Mouse (Mus musculus): ENCODE measurements around the gene Capn2.

Gene Capn2

GRCm38 (mm10) chr1:182501815-182502405 is 15.5 kb downstream of the Capn2 start:
- DNase-seq (ENCODE audit: inconsistent ontology term), result no peak

DNA sequence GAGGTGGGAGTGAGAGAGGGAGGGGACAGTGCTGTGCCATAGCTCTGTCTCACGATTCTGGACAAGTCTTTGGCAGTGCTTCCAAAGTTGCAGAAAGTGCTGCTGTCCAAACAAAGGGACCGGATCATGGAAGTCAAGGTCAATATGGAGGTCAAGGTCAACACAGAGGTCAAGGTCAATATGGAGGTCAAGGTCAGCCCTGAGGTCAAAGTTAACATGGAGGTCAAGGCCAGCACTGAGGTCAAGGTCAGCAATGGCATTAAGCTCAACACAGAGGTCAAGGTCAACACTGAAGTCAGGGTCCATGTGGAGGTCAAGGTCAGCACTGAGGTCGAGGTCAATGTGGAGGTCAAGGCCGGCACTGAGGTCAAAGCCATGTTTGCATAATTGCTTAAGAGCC is 16.6 kb downstream of the Capn2 start:
- no peak for DNase-seq (ENCODE audit: inconsistent ontology term)

GRCm38 (mm10) chr1:182500224-182500623 is 17.2 kb downstream of the Capn2 start:
- no peak for DNase-seq (ENCODE audit: inconsistent ontology term)

DNA sequence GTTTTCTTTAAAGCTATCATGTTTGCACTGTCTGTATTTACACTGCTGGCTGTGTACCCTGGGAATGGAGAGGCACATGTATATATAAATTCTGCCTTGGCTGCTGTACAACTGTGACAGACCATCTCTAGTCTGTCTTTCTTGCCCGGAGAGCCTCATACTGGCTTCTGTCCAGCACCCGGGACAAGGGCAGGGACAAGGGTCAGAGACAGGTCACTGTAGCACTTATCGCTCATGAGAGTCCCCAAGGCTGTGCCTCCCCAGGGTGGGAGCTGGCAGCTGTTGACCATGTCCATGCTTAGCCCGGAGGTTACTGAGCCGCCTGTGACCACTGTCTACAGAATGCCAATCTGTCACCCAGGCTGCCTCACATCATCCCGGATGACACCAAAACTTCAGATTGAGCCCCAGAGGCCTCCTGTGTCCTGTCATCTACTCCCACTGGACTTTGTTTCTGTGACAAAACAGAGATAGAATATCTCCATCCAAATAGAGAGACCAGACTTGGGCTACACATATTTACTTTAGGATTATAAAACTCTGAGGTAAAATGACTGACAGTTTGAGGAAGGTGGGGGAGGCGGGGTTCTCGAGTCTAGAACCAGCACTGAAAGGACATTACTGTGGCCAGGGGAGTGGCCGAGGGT is 17.8 kb downstream of the Capn2 start:
- DNase-seq (ENCODE audit: inconsistent ontology term), result no peak

DNA sequence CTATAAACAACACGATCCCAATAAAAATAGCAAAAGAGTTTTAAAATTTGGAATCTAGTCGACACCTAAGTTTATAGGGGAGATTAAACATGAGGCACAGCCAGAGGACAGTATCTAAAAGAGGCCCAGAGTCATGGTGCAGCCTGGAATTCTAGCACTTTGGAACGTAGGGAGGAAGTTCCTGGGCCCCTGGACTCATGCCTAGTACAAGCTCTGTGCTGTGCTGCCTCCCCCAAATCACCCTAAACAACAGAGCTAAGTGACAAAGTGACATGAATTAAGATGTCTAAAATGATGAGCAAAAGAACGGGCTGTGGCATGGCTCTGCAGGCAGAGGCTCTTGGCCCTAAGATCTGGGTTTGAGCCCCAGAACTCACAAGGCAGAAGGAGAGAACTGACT is 19.7 kb downstream of the Capn2 start:
- no peak for DNase-seq (ENCODE audit: inconsistent ontology term)

- DNase-seq (ENCODE audit: inconsistent ontology term), result no peak
Observed at GRCm38 (mm10) chr1:182496685-182497084, 20.7 kb downstream of the Capn2 start.

GRCm38 (mm10) chr1:182494285-182495145 is 22.9 kb downstream of the Capn2 start:
- DNase-seq (ENCODE audit: inconsistent ontology term), result no peak

GRCm38 (mm10) chr1:182491839-182492238 is 25.6 kb downstream of the Capn2 start:
- DNase-seq (ENCODE audit: inconsistent ontology term), result no peak

- no peak for DNase-seq (ENCODE audit: inconsistent ontology term)
Observed at GRCm38 (mm10) chr1:182490568-182490967, 26.8 kb downstream of the Capn2 start.

- DNase-seq (ENCODE audit: inconsistent ontology term), result peak; percentile 94
Observed at GRCm38 (mm10) chr1:182489803-182490452, 27.5 kb downstream of the Capn2 start.

DNA sequence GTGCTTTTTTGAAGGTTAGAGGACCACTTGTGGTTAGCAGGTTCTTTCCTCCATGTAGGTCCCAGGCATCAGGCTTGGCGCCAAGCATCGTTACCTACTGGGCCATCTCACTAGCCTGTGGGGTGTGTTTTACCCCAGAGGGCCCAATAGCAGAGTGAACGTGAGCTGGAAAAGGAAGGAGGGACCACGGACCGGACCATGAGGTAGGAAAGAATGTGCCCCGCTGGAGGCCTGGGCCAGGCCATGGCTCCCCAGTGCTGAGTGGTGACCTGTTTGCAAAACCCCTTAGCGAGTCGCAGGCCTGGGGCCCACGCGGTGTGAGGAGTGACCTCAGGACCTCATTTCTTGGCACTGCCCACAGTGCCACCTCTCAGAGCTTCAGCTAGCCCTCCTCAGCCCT is 28.9 kb downstream of the Capn2 start:
- DNase-seq (ENCODE audit: inconsistent ontology term), result no peak

DNA sequence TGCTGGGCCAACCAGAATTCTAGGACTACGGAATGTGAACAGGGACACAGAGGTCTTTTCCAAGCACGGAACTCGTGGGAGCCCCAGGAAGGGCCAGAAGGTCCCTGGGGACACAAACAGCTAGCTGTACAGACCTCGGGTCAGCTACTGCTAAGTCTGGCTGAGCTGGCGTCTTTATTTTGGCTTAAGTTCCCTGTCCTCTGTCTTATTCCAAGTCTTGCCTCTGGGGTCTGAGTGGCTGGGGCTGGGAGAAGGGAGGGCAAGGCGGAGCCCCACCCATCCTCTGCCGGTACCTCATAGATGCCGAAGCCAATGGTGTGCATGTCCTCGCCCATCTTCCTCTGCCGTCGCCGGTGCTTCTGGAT is 33.5 kb downstream of the Capn2 start:
- DNase-seq (ENCODE audit: inconsistent ontology term), result no peak

DNA sequence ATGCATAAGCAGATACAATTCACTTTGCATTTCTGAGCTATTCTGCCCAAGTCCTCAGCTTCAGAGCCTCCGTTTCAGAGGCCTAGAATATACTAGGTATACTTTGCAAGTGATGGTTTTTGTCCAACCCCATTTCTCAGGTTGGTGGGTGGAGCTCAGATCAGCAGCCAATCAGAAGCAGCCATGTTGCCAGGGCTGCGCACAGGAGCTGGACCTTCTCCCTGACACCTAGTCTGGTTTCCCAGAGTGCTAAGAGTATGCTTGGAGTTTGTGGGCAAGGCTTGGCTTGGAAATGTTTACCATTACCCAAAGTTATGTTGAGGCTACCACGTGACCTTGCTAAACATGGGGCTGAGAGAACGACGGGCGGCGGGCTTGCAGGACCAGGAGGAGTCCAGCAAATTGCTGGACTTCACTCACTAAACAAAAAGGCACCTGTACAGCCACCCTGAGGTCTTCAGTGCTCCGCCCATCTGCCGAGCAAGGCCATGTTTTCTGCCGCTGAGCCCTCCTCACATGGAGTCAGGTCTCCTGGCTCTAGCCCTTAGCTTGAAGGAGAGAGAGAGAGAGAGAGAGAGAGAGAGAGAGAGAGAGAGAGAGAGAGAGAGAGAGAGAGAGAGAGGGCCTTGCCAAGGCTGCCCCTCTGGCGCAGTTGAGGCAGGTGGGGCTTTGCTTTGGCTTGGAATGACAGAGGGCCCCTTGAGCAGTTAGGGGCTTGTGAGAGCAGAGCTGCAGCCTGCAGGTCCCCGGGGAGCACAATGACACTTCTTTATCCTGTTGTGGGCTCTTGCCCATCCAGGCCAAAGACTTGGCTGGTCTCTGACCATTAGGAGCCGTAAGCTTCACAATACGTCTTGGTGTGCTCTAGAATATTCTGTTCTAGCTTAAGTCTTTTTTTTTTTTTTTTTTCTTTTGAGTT is 34.2 kb downstream of the Capn2 start:
- DNase-seq (ENCODE audit: inconsistent ontology term), result no peak

DNA sequence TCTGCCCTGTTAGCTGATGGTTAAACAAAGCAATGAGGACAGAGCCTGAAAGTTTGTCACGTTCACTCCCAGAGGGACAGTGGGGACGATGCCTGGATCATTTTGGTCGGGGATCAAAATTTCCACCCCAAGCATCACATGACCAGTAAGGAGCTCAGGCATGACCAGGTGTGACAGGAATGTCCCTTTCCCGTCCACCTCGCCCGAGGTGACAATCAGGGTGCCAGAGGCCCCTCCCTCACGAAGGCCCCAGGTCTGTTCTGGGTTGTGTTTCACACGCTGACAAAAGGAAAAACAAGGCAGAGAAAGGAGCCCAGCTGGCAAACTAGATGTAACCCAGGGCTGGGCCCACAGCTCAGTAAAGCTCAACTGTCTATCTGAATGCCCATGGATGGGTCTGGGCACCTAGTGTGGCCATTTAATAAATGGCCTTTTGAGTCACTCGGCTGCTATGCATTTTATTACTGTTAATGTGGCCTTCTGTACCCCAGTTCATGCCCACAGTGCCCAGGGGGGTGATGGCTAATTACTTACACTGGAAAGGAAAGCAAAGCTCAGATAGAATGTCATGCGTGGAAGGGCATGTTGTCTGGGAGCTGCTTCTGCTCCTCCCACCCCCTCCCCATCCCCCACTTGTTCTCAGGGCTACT is 35.6 kb downstream of the Capn2 start:
- no peak for DNase-seq (ENCODE audit: inconsistent ontology term)

DNA sequence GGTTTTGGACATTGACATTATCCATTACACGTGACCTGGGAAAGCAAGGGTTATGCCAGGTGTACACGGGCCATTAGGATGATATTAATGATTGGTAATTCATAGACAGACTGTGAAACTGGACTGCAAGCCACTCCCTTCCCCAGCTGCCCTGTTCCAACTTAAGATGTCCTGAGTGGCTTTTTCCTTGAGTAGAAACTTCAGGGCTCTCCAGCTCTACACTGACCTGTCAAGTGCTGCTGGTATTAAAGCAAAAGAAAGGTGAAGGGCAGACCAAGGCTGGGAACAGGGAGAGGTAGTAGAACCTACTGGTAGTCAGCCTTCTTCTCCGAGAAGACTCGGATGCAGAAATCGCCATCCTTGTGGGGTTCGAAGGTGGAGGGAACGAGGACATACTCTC is 36.3 kb downstream of the Capn2 start:
- DNase-seq (ENCODE audit: inconsistent ontology term), result no peak

DNA sequence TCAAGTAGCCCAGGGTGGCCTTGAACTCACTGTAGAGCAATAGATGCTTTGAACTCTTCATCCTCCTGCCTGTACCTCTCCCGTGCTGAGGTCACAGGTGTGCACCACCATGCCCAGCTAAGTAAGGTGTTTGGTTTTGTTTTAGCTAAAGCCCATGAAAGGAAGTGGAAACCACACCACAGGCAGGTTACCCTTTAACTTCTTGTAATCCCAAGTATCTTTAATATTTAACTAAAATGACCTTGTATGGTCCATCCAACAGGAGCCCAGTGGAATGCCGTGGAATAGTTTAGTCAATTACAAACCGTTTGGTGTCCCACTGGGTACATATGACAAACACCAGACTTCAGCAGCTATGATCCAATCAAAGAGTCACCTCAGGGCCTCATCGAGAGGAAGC is 38.5 kb downstream of the Capn2 start:
- DNase-seq (ENCODE audit: inconsistent ontology term), result no peak

DNA sequence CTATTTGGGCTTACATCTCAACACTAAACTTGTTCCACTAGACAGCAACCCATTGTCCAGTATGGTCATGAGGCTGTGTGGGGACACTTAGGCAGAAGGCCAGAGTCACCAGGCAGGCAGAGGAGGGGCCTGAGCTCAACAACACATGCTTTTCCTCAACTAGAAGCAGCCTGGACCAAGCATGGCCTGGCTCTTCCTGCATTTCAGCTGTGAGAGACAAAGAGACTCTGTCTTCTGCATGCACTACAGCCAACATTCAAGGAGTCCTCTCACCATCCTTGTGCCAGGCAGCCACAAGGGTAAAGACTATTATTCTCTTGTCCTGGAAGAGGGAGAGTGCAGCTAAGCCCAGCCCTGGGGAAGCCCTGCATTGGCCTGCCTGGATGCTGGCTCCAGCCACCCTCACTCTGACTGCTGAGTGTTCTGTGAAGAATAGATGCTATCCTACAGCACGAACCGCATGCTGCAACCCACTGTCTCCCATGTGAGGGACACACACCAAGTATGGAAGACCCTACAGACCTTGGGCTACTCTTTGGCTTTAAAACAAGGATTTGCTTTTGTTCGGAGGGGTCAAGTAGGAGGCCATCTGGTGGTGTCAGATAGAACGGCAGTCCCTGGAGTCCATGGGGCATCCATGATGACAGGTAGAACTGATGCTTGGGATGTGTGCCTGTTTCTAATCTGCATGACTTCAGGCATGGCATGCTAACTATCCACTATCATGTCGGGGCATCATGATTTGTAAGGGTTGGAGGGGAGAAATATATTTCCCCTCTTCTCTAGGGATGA is 42.2 kb downstream of the Capn2 start:
- DNase-seq (ENCODE audit: inconsistent ontology term), result peak; percentile 51

DNA sequence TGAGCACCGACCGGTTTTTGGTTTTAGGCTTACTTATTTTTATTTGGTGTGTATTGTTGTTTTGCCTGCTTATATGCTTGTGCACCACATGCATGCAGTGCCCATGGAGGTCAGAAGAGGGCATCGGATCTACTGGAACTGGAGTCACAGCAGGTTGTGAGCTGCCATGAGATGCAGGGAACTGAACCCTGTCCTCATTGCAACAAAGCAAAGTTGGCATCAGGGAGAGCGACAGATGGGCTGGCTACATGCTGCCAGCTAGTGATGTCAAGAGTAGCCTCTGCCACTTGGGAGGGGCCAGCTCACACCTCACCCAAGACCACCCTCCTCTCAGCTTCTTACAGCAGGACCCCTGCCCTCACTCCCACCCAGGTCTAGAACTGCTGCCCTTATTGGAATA is 51.4 kb downstream of the Capn2 start:
- DNase-seq (ENCODE audit: inconsistent ontology term), result no peak

DNA sequence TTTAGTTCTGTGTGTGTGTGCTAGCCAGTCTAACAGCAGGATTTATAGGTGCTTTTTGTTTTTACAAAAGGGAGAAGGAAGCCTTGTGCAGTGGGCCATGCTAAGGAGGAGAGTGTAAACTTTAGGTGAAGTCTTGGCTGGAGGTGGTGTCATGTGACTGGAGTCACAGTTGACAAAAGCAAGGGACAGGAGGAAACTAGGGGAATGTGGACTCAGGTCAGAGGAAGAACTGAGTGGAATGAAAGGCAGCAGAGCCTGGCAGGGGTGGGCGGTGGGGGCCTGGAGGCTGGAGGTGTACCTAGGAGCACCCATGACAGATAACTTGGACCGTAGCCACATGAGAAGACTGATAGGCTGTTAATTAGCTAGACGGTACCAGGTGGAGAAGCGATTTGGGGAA is 52.1 kb downstream of the Capn2 start:
- no peak for DNase-seq (ENCODE audit: inconsistent ontology term)

DNA sequence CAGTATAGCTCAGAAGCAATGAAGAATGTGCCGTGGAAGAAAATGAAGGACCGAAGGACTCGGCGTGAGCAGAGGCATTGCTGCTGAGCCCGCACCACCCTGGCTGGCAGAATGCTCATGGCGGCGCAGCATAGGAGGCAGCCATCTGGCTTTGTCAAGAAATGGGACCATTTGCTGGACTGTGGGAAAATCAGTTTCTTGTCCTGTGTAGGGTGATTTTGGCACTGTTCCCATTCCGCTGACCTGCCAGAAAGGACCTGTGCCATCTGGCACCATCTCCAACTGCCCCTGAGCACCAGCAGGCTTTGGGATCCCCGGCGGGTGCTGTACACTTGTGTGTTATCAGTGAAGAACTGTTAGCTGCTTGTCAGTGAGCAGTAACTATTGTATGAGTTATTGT is 55.6 kb downstream of the Capn2 start:
- DNase-seq (ENCODE audit: inconsistent ontology term), result peak; percentile 51
